Mouse (Mus musculus): ENCODE measurements around the gene Spn.

Spn gene

GRCm38 (mm10) chr7:127082271-127082670, 55.4 kb downstream of the Spn start:
- in situ Hi-C loops (cut with MboI): no loop called here
